Comparison of ENCODE assay signal across 13 mouse cellular contexts in genomic region chr19:14862654-14863468, GRCm38 (mm10).
DNase-seq lines count a peak whose midpoint lies in the region; ATAC-seq and TF ChIP-seq lines count a peak whose summit lies in the region.
"Had no signal": no experiment of that assay in that cellular context is flagged by ENCODE, and none has a peak within 500 bp of the region (broad histone marks: within the 10 kb centered on the region; RNA-seq: fewer than 3 reads in every experiment).

No protein-coding gene starts in this region.

- no peaks in the 10 kb centered on the region for H3K27me3 ChIP-seq in heart, postnatal 0 days (ENCODE audit: control insufficient read depth, insufficient read depth, low read length)
- no peaks in the 10 kb centered on the region for H3K27me3 ChIP-seq in limb, embryonic 13.5 days
- 0 out of 2 replicates have a peak, but pooled peaks cover 5% of the 10 kb centered on the region for H3K27me3 ChIP-seq in stomach, embryonic 16.5 days (ENCODE audit: control insufficient read depth, insufficient read depth, low read length)
- H3K27me3 ChIP-seq: heart, embryonic 12.5 days had no signal

- no peak overlapping the region for H3K4me2 ChIP-seq in heart, postnatal 0 days (ENCODE audit: low read depth, low read length)
- peak overlapping the region; percentile 35 for H3K4me2 ChIP-seq in limb, embryonic 13.5 days (replicated peaks)
- no peak overlapping the region for H3K4me2 ChIP-seq in stomach, embryonic 16.5 days (ENCODE audit: low read depth, low read length)
- H3K4me2 ChIP-seq: heart, embryonic 12.5 days; kidney, embryonic 15.5 days; midbrain, embryonic 13.5 days had no signal

- no peak overlapping the region for H3K9ac ChIP-seq in heart, postnatal 0 days (replicated peaks; ENCODE audit: low read depth, low read length)
- H3K9ac ChIP-seq in limb, embryonic 13.5 days, result no peak overlapping the region
- H3K9ac ChIP-seq in stomach, embryonic 16.5 days (ENCODE audit: low read length), result no peak overlapping the region
- H3K9ac ChIP-seq: heart, embryonic 12.5 days; kidney, embryonic 15.5 days; midbrain, embryonic 13.5 days had no signal

- ATAC-seq in heart, postnatal 0 days (ENCODE audit: insufficient read depth, low read depth), result no peak
- peak; percentile 83 for ATAC-seq in limb, embryonic 13.5 days (ENCODE audit: low FRiP score, low read depth)
- peak; percentile 60; the same call in 1 of the 2 replicates for ATAC-seq in stomach, embryonic 16.5 days (ENCODE audit: insufficient read depth, low FRiP score)
- ATAC-seq: midbrain, embryonic 13.5 days had no signal

- no peaks in the 10 kb centered on the region for H3K36me3 ChIP-seq in heart, postnatal 0 days (replicated peaks; ENCODE audit: control insufficient read depth, insufficient read depth, low read length)
- H3K36me3 ChIP-seq in limb, embryonic 13.5 days, result no peaks in the 10 kb centered on the region
- H3K36me3 ChIP-seq in stomach, embryonic 16.5 days (ENCODE audit: control insufficient read depth, insufficient read depth, low read length), result no peaks in the 10 kb centered on the region
- H3K36me3 ChIP-seq: heart, embryonic 12.5 days; kidney, embryonic 15.5 days; midbrain, embryonic 13.5 days had no signal

- WGBS in heart, postnatal 0 days, result 43% methylated on average over 13 of the region's 13 CpGs
- WGBS in limb, embryonic 13.5 days, result 26% methylated on average over 13 of the region's 13 CpGs
- WGBS in stomach, embryonic 16.5 days, result 30% methylated on average over 13 of the region's 13 CpGs

- H3K4me1 ChIP-seq in heart, postnatal 0 days (ENCODE audit: control insufficient read depth, insufficient read depth), result no peaks in the 10 kb centered on the region
- peaks cover 16% of the 10 kb centered on the region for H3K4me1 ChIP-seq in limb, embryonic 13.5 days
- no peaks in the 10 kb centered on the region for H3K4me1 ChIP-seq in stomach, embryonic 16.5 days (ENCODE audit: control insufficient read depth, insufficient read depth, low read length)

- TF ChIP-seq EP300 in heart, postnatal 0 days (IDR thresholded peaks at IDR 0.05; ENCODE audit: low read depth), result no peak

- H3K4me3 ChIP-seq in heart, postnatal 0 days (ENCODE audit: low read depth, low read length), result no peak overlapping the region
- no peak overlapping the region for H3K4me3 ChIP-seq in limb, embryonic 13.5 days
- no peak overlapping the region for H3K4me3 ChIP-seq in stomach, embryonic 16.5 days (replicated peaks; ENCODE audit: low read length)
- H3K4me3 ChIP-seq: heart, embryonic 12.5 days; kidney, embryonic 15.5 days; midbrain, embryonic 13.5 days had no signal

- H3K9me3 ChIP-seq in heart, postnatal 0 days (replicated peaks; ENCODE audit: control insufficient read depth, low read length), result peaks cover 11% of the 10 kb centered on the region
- H3K9me3 ChIP-seq in limb, embryonic 13.5 days, result peaks cover 11% of the 10 kb centered on the region
- 0 out of 2 replicates have a peak, but pooled peaks cover 4% of the 10 kb centered on the region for H3K9me3 ChIP-seq in stomach, embryonic 16.5 days (replicated peaks; ENCODE audit: control insufficient read depth, low read length)

- H3K27ac ChIP-seq in heart, postnatal 0 days (ENCODE audit: low read depth), result no peak overlapping the region
- H3K27ac ChIP-seq in limb, embryonic 13.5 days, result peak overlapping the region; percentile 15; the same call in 1 of the 2 replicates
- H3K27ac ChIP-seq in stomach, embryonic 16.5 days (ENCODE audit: low read length), result no peak overlapping the region
- H3K27ac ChIP-seq: kidney, embryonic 15.5 days; midbrain, embryonic 13.5 days had no signal

- peak; percentile 23 for DNase-seq in heart, postnatal 0 days (ENCODE audit: low spot score)
- DNase-seq in heart, adult 18-20 months, result no peak
- DNase-seq in urinary bladder, postnatal 14 days (ENCODE audit: low spot score), result peak; percentile 28
- DNase-seq in urinary bladder, postnatal 10 days (ENCODE audit: low spot score), result no peak
- DNase-seq in frontal cortex, adult 2 months (ENCODE audit: extremely low spot score in 1 of 2, low spot score in 1 of 2), result no peak
- DNase-seq in gastrocnemius, adult 8-10 months (ENCODE audit: low spot score in 2 of 2), result no peak
- DNase-seq: right cerebral cortex, postnatal 25 days; thymus, adult 2 months had no signal

- no peak for TF ChIP-seq CTCF in heart, postnatal 0 days (IDR thresholded peaks at IDR 0.05; ENCODE audit: low read depth)

Comparison
In these comparisons a context has a peak if more than half of its experiments do, and no peak if none do; other contexts are left out.
1. DNase-seq: peak in heart, postnatal 0 days (single experiment) and urinary bladder, postnatal 14 days (single experiment); none in heart, adult 18-20 months (0 of 2), urinary bladder, postnatal 10 days (single experiment), frontal cortex, adult 2 months (0 of 2) and gastrocnemius, adult 8-10 months (0 of 2).